Mouse (Mus musculus): ENCODE measurements around the gene Sec1. TPM values are rescaled to one million over a fixed set of nuclear protein-coding genes. Genes with fewer than 3 reads are reported as not detected.
A peak's percentile ranks its signal among the peaks of the same experiment; 100 is the strongest.

The Sec1 gene
- polyA plus RNA-seq, 1 experiment from 2014 or later, result 0.42 TPM

GRCm38 (mm10) chr7:45709677-45710355 lies 15.6 kb upstream of the Sec1 start:
- Histone ChIP-seq H3K27ac (no peak overlapping the region), H3K9me3 (no peaks in the 10 kb centered on the region), H3K4me3 (no peak overlapping the region), H3K27me3 (no peaks in the 10 kb centered on the region), H3K9ac (no peak overlapping the region), H3K4me2 (no peak overlapping the region), H3K4me1 (peaks cover 59% of the 10 kb centered on the region), H3K36me3 (peaks cover 34% of the 10 kb centered on the region)
- ATAC-seq (ENCODE audit: borderline replicate concordance, extremely low read depth, low FRiP score, low TSS enrichment), result no peak
- 55% methylated on average over 14 of the region's 14 CpGs for WGBS

GRCm38 (mm10) chr7:45709036-45709435 lies 14.8 kb upstream of the Sec1 start:
- Histone ChIP-seq H3K4me1 (peaks cover 56% of the 10 kb centered on the region), H3K4me2 (no peak overlapping the region), H3K36me3 (peaks cover 34% of the 10 kb centered on the region), H3K9me3 (no peaks in the 10 kb centered on the region), H3K4me3 (no peak overlapping the region), H3K9ac (no peak overlapping the region), H3K27me3 (no peaks in the 10 kb centered on the region), H3K27ac (no peak overlapping the region)
- ATAC-seq (ENCODE audit: borderline replicate concordance, extremely low read depth, low FRiP score, low TSS enrichment), result no peak
- 36% methylated on average over 6 of the region's 6 CpGs for WGBS

- 33% methylated on average over 13 of the region's 13 CpGs for WGBS
Measured at GRCm38 (mm10) chr7:45708221-45708761, 14.1 kb upstream of the Sec1 start.

GRCm38 (mm10) chr7:45707375-45707967 lies 13.3 kb upstream of the Sec1 start:
- Histone ChIP-seq H3K36me3 (peaks cover 22% of the 10 kb centered on the region), H3K4me1 (peaks cover 52% of the 10 kb centered on the region), H3K27ac (peak overlapping the region; percentile 86), H3K4me2 (peak overlapping the region; percentile 98), H3K9me3 (no peaks in the 10 kb centered on the region), H3K27me3 (no peaks in the 10 kb centered on the region), H3K4me3 (peak overlapping the region; percentile 61), H3K9ac (peak overlapping the region; percentile 8; the same call in 1 of the 2 replicates)
- WGBS, result under 1% methylated on average over 27 of the region's 27 CpGs
- ATAC-seq (ENCODE audit: borderline replicate concordance, extremely low read depth, low FRiP score, low TSS enrichment), result peak; percentile 16; the same call in 1 of the 2 replicates

More at GRCm38 (mm10) chr7:45708221-45708761, 14.1 kb upstream of the Sec1 start:
- H3K9ac ChIP-seq, result no peak overlapping the region
- H3K27ac ChIP-seq, result peak overlapping the region; percentile 86
- no peaks in the 10 kb centered on the region for H3K9me3 ChIP-seq
- no peaks in the 10 kb centered on the region for H3K27me3 ChIP-seq
- H3K4me1 ChIP-seq, result peaks cover 57% of the 10 kb centered on the region
- 0 out of 2 replicates have a peak overlapping the region, but pooled peaks have one; percentile 61 for H3K4me3 ChIP-seq
- H3K36me3 ChIP-seq, result peaks cover 30% of the 10 kb centered on the region
- H3K4me2 ChIP-seq, result peak overlapping the region; percentile 98
- no peak for ATAC-seq (ENCODE audit: borderline replicate concordance, extremely low read depth, low FRiP score, low TSS enrichment)

DNA sequence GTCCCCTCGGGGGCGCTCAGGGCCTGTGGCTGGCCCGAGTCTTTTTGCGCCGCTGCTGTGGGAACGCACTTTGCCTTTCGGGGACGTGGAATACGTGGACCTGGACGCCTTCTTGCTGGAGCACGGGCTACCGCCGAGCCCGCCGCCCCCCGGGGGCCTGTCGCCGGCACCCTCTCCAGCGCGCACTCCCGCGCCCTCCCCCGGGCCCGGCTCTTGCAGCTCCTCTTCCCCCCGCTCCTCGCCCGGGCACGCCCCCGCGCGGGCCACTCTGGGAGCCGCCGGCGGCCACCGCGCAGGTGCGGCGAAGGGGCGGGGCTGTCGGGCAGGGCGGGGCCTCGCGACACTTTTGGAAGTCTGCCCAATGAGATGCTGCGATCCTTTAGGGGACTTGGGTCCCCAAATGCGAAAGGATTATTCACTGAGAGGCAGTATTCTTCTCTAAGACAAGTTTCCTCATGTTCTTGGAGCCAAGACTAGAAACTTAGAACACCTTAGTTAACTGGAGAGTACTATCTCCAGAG lies 12.6 kb upstream of the Sec1 start:
- Histone ChIP-seq H3K27ac (peak overlapping the region; percentile 86), H3K9me3 (no peaks in the 10 kb centered on the region), H3K4me1 (peaks cover 52% of the 10 kb centered on the region), H3K27me3 (no peaks in the 10 kb centered on the region; the same call in 1 of the 2 replicates), H3K4me3 (peak overlapping the region; percentile 61), H3K36me3 (peaks cover 15% of the 10 kb centered on the region), H3K4me2 (peak overlapping the region; percentile 98), H3K9ac (peak overlapping the region; percentile 77)
- WGBS, result under 1% methylated on average over 29 of the region's 45 CpGs
- ATAC-seq (ENCODE audit: borderline replicate concordance, extremely low read depth, low FRiP score, low TSS enrichment), result no peak

GRCm38 (mm10) chr7:45705873-45706281 lies 11.7 kb upstream of the Sec1 start:
- H3K4me1 ChIP-seq, result peaks cover 57% of the 10 kb centered on the region
- no peak for ATAC-seq (ENCODE audit: borderline replicate concordance, extremely low read depth, low FRiP score, low TSS enrichment)
- WGBS, result 1% methylated on average over 7 of the region's 7 CpGs

GRCm38 (mm10) chr7:45705443-45705864 lies 11.3 kb upstream of the Sec1 start:
- no peak for ATAC-seq (ENCODE audit: borderline replicate concordance, extremely low read depth, low FRiP score, low TSS enrichment)
- Histone ChIP-seq H3K27ac (peak overlapping the region; percentile 86), H3K4me1 (peaks cover 59% of the 10 kb centered on the region), H3K4me3 (peak overlapping the region; percentile 61), H3K36me3 (peaks cover 1% of the 10 kb centered on the region), H3K9me3 (no peaks in the 10 kb centered on the region), H3K4me2 (peak overlapping the region; percentile 98), H3K9ac (peak overlapping the region; percentile 77), H3K27me3 (peaks cover 10% of the 10 kb centered on the region)
- 1% methylated on average over 21 of the region's 21 CpGs for WGBS

More at GRCm38 (mm10) chr7:45705873-45706281, 11.7 kb upstream of the Sec1 start:
- H3K9me3 ChIP-seq, result no peaks in the 10 kb centered on the region
- peak overlapping the region; percentile 61 for H3K4me3 ChIP-seq
- H3K4me2 ChIP-seq, result peak overlapping the region; percentile 98
- peak overlapping the region; percentile 77 for H3K9ac ChIP-seq
- peaks cover 6% of the 10 kb centered on the region for H3K36me3 ChIP-seq
- peaks cover 7% of the 10 kb centered on the region; the same call in 1 of the 2 replicates for H3K27me3 ChIP-seq
- peak overlapping the region; percentile 86 for H3K27ac ChIP-seq

GRCm38 (mm10) chr7:45704730-45705442 lies 10.7 kb upstream of the Sec1 start, which contains the start of gene Dbp:
TSS of gene Dbp (plus strand) at chr7:45705088.
- Histone ChIP-seq H3K9me3 (no peaks in the 10 kb centered on the region), H3K27me3 (peaks cover 15% of the 10 kb centered on the region), H3K27ac (peak within 1 kb of the TSS; percentile 86), H3K9ac (peak within 1 kb of the TSS; percentile 77), H3K4me1 (peaks cover 64% of the 10 kb centered on the region), H3K4me3 (peak within 1 kb of the TSS; percentile 61), H3K4me2 (peak within 1 kb of the TSS; percentile 98), H3K36me3 (no peaks in the 10 kb centered on the region)
- WGBS, result under 1% methylated on average over 36 of the region's 36 CpGs
- ATAC-seq (ENCODE audit: borderline replicate concordance, extremely low read depth, low FRiP score, low TSS enrichment), result peak; percentile 90

DNA sequence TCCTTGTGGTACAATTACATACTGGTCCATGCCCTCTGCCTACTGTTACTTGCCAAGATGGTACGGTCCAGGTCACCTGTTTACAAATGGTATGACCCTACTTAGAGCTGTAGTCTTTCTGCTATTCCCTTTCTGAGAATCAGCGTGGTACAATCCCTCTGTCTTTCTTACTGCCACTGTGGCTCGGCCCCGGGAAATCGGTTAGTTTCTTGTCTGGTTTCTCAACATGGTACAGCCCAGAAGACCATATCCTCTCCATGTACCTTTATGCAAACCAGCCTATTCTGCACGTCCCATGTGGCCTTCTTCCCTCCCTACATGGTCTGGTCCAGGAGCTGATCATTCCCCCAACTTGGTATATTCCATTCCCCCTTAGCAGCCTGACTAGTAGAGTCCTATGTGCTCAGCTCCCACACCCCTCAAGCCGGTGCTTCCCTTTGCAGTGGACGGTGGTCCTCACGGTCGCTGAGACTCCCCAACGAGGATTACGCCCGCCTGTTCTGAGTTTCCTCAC lies 9.9 kb upstream of the Sec1 start:
- H3K27ac ChIP-seq, result peak overlapping the region; percentile 79
- under 1% methylated on average over 13 of the region's 13 CpGs for WGBS
- H3K4me2 ChIP-seq, result peak overlapping the region; percentile 98
- H3K36me3 ChIP-seq, result no peaks in the 10 kb centered on the region
- H3K9ac ChIP-seq, result peak overlapping the region; percentile 33; the same call in 1 of the 2 replicates
- peaks cover 23% of the 10 kb centered on the region for H3K27me3 ChIP-seq
- peak; percentile 29; the same call in 1 of the 2 replicates for ATAC-seq (ENCODE audit: borderline replicate concordance, extremely low read depth, low FRiP score, low TSS enrichment)
- H3K4me3 ChIP-seq, result peak overlapping the region; percentile 40
- H3K4me1 ChIP-seq, result peaks cover 63% of the 10 kb centered on the region
- H3K9me3 ChIP-seq, result no peaks in the 10 kb centered on the region

GRCm38 (mm10) chr7:45703521-45704033 lies 9.4 kb upstream of the Sec1 start:
- Histone ChIP-seq H3K36me3 (no peaks in the 10 kb centered on the region), H3K4me3 (peak overlapping the region; percentile 40), H3K4me1 (peaks cover 58% of the 10 kb centered on the region), H3K27me3 (peaks cover 29% of the 10 kb centered on the region), H3K9ac (peak overlapping the region; percentile 18; the same call in 1 of the 2 replicates), H3K9me3 (no peaks in the 10 kb centered on the region), H3K27ac (peak overlapping the region; percentile 79), H3K4me2 (peak overlapping the region; percentile 98)
- 33% methylated on average over 12 of the region's 12 CpGs for WGBS
- no peak for ATAC-seq (ENCODE audit: borderline replicate concordance, extremely low read depth, low FRiP score, low TSS enrichment)
